Mouse (Mus musculus): Measurements from ENCODE around the gene Sp6. TPM values are rescaled to one million over a fixed set of nuclear protein-coding genes. Genes with fewer than 3 reads are reported as not detected.
A peak's percentile ranks its signal among the peaks of the same experiment; 100 is the strongest.

Sp6 gene
- total and polyA plus RNA-seq, 3 experiments, result 10.1 to 65.5 (median 18.4) TPM

DNA sequence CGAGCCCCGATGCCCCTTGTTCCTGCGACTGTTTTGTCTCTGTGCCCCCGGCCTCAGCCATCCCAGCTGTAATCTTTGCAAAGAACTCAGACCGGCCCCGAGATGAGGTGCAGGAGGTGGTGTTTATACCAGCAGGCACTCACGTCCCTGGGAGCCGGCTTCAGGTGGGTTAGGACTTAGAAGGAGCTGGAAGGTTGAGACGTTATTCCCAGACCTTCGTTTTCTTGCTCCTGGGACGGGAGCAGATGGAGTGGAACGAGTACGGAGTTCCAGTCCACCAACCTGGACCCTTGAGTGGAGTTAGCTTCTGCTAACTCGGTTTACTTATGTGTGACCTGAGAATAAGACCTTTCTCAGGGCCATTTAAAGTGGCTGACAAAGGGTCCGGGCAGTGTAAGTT is 17.2 kb downstream of the Sp6 start:
- TF ChIP-seq USF2 (conservative IDR thresholded peaks at IDR 0.05; ENCODE audit: low read depth, low read length) (no peak), ZNF384 (IDR thresholded peaks at IDR 0.05; ENCODE audit: low read depth, low read length) (no peak), SMC3 (IDR thresholded peaks at IDR 0.05; ENCODE audit: low read depth, low read length) (no peak), CHD2 (IDR thresholded peaks at IDR 0.05; ENCODE audit: low read length) (no peak), POLR2AphosphoS2 (IDR thresholded peaks at IDR 0.05; ENCODE audit: low read depth, low read length) (no peak), NELFE (IDR thresholded peaks at IDR 0.05; ENCODE audit: low read depth, low read length) (no peak), ZMIZ1 (IDR thresholded peaks at IDR 0.05; ENCODE audit: low read depth, low read length) (no peak), KAT2A (IDR thresholded peaks at IDR 0.05; ENCODE audit: insufficient replicate concordance, low read length) (no peak), MEF2A (IDR thresholded peaks at IDR 0.05; ENCODE audit: borderline replicate concordance, low read depth, low read length) (no peak), JUN (IDR thresholded peaks at IDR 0.05; ENCODE audit: insufficient read depth, low read depth, low read length) (no peak), UBTF (IDR thresholded peaks at IDR 0.05; ENCODE audit: low read depth, low read length) (no peak), MXI1 (IDR thresholded peaks at IDR 0.05; ENCODE audit: low read depth, low read length) (no peak), PAX5 (IDR thresholded peaks at IDR 0.05; ENCODE audit: low read length) (no peak), BHLHE40 (IDR thresholded peaks at IDR 0.05; ENCODE audit: low read depth, low read length) (no peak), HCFC1 (IDR thresholded peaks at IDR 0.05; ENCODE audit: low read depth, low read length) (no peak), MYC (IDR thresholded peaks at IDR 0.05; ENCODE audit: low read depth, low read length) (no peak), RCOR1 (conservative IDR thresholded peaks at IDR 0.05; ENCODE audit: low read depth, low read length) (no peak)
- dilution Hi-C loops (cut with MboI; ENCODE audit: extremely low pct_ligation_motif_present, extremely low pct_unique_long_range_greater_than_20kb, low sequenced_read_pairs), result no loop called here

DNA sequence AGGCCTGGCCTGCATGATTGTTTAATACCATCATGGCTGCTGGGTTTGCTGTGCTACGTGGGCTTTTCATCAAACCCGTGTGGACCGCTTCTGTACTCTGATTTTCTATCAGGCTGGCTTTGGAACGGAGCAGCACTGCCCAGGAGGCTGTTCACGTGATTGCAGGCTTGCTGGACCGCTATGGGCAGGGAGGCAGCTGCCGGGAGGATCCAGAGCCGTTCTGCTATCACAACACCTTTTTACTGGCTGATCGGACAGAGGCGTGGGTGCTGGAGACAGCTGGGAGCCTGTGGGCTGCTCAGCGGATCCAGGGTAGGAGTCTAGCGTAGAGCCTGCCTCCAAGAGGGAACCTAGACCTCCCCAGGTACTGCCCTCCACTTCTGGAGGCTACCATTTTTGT is 18.8 kb downstream of the Sp6 start:
- Histone ChIP-seq H3K4me3 (replicated peaks in 1 of 3; ENCODE audit: low read depth in 2 of 3, low read length in 2 of 3, poor library complexity in 1 of 3) (no peak overlapping the region), H3K9me3 (replicated peaks; ENCODE audit: low read length) (no peaks in the 10 kb centered on the region), H3K27me3 (replicated peaks) (no peaks in the 10 kb centered on the region), H3K9ac (ENCODE audit: insufficient read depth, low read depth) (no peak overlapping the region), H3K4me1 (ENCODE audit: control insufficient read depth in 1 of 2, insufficient read depth in 2 of 2) (peaks cover 3 to 18% of the 10 kb centered on the region in 2 experiments; a peak in 2 of 4 replicates), H3K27ac (ENCODE audit: insufficient read depth, low read depth) (no peak overlapping the region), H3K4me2 (ENCODE audit: insufficient read depth, low read depth, poor library complexity, severe bottlenecking) (no peak overlapping the region), H3K36me3 (replicated peaks in 1 of 2; ENCODE audit: control insufficient read depth in 1 of 2, insufficient read depth in 1 of 2, low read length in 1 of 2) (peaks cover 19 to 57% of the 10 kb centered on the region in 2 experiments), H3K79me2 (replicated peaks; ENCODE audit: control insufficient read depth, extremely low read depth, insufficient read depth, poor library complexity, severe bottlenecking) (no peaks in the 10 kb centered on the region)
- DNase-seq (ENCODE audit: extremely low read depth), result no peak
- in situ Hi-C loops (cut with MboI; ENCODE audit: low pct_ligation_motif_present, low pct_unique_long_range_greater_than_20kb, low sequenced_read_pairs) (no loop called here), dilution Hi-C loops (cut with MboI; ENCODE audit: extremely low pct_ligation_motif_present, extremely low pct_unique_long_range_greater_than_20kb, low sequenced_read_pairs) (no loop called here)
- no peak for TF ChIP-seq POLR2A (IDR thresholded peaks at IDR 0.05; ENCODE audit: low read depth, low read length)
- no peak for TF ChIP-seq CHD1 (IDR thresholded peaks at IDR 0.05; ENCODE audit: low read depth, low read length)
- TF ChIP-seq E2F4 (IDR thresholded peaks at IDR 0.05; ENCODE audit: insufficient replicate concordance, low read depth, low read length), result no peak
- no peak for TF ChIP-seq NELFE (IDR thresholded peaks at IDR 0.05; ENCODE audit: low read depth, low read length)
- no peak for TF ChIP-seq USF2 (conservative IDR thresholded peaks at IDR 0.05; ENCODE audit: low read depth, low read length)
- no peak for TF ChIP-seq PAX5 (IDR thresholded peaks at IDR 0.05; ENCODE audit: low read length)
- no peak for TF ChIP-seq MXI1 (IDR thresholded peaks at IDR 0.05; ENCODE audit: low read depth, low read length)

More for the DNA sequence above, 17.2 kb downstream of the Sp6 start:
- peak overlapping the region; percentile 66 for H3K9ac ChIP-seq (ENCODE audit: insufficient read depth, low read depth)
- no peaks in the 10 kb centered on the region for H3K79me2 ChIP-seq (replicated peaks; ENCODE audit: control insufficient read depth, extremely low read depth, insufficient read depth, poor library complexity, severe bottlenecking)
- in situ Hi-C loops (cut with MboI; ENCODE audit: low pct_ligation_motif_present, low pct_unique_long_range_greater_than_20kb, low sequenced_read_pairs), result no loop called here
- H3K27me3 ChIP-seq (replicated peaks), result no peaks in the 10 kb centered on the region
- no peak overlapping the region for H3K27ac ChIP-seq (ENCODE audit: insufficient read depth, low read depth)
- H3K36me3 ChIP-seq (replicated peaks in 1 of 2; ENCODE audit: control insufficient read depth in 1 of 2, insufficient read depth in 1 of 2, low read length in 1 of 2), result peaks cover 19 to 44% of the 10 kb centered on the region in 2 experiments
- peaks cover 3 to 24% of the 10 kb centered on the region in 2 experiments; a peak in 2 of 4 replicates for H3K4me1 ChIP-seq (ENCODE audit: control insufficient read depth in 1 of 2, insufficient read depth in 2 of 2)
- H3K9me3 ChIP-seq (replicated peaks; ENCODE audit: low read length), result no peaks in the 10 kb centered on the region
- peak overlapping the region; percentile 77 for H3K4me2 ChIP-seq (ENCODE audit: insufficient read depth, low read depth, poor library complexity, severe bottlenecking)
- DNase-seq (ENCODE audit: extremely low read depth), result no peak
- peak overlapping the region; percentile 60 to 87 (median 66) for H3K4me3 ChIP-seq (replicated peaks in 1 of 3; ENCODE audit: low read depth in 2 of 3, low read length in 2 of 3, poor library complexity in 1 of 3)
